Mouse (Mus musculus) hindbrain, embryonic 14.5 days (tissue): ENCODE measurements around the gene Nfkbil1. TPM values are rescaled to one million over a fixed set of nuclear protein-coding genes. Genes with fewer than 3 reads are reported as not detected.

Source experiments
- ATAC-seq: fragments of 200-750 bp; cut with Nextera tagmentation; 2 replicates; pipeline ENCODE4 v1.8.0; 2017; ENCODE audit warnings: moderate number of reproducible peaks, mild to moderate bottlenecking, moderate TSS enrichment, moderate library complexity; ENCODE audit not compliant: low FRiP score
- DNase-seq: peaks from one replicate; pipeline ENCODE4 v3.0.0-alpha.2; 2015; ENCODE audit warnings: low spot score
- H3K27ac ChIP-seq: fragments of 300-500 bp; sonication (generic); 2 replicates; pipeline ENCODE4 v1.5.1; 2014; ENCODE audit warnings: mild to moderate bottlenecking, moderate library complexity
- H3K27me3 ChIP-seq: fragments of 300-500 bp; sonication (generic); 2 replicates; pipeline ENCODE4 v1.6.1; 2014; ENCODE audit warnings: mild to moderate bottlenecking, low read length, mixed read lengths; ENCODE audit not compliant: control insufficient read depth, insufficient read depth
- H3K36me3 ChIP-seq: fragments of 300-500 bp; sonication (generic); replicated peaks from 2 replicates; pipeline ENCODE4 v1.6.1; 2014; ENCODE audit not compliant: control insufficient read depth, insufficient read depth
- H3K4me1 ChIP-seq: fragments of 300-500 bp; sonication (generic); replicated peaks from 2 replicates; pipeline ENCODE4 v1.6.1; 2014; ENCODE audit warnings: antibody characterized with exemption, low read length, mixed read lengths; ENCODE audit not compliant: control insufficient read depth, insufficient read depth
- H3K4me2 ChIP-seq: fragments of 300-500 bp; sonication (generic); replicated peaks from 2 replicates; pipeline ENCODE4 v1.6.1; 2014; ENCODE audit warnings: mild to moderate bottlenecking, moderate library complexity
- H3K4me3 ChIP-seq: fragments of 300-500 bp; sonication (generic); replicated peaks from 2 replicates; pipeline ENCODE4 v1.5.1; 2014; ENCODE audit warnings: mild to moderate bottlenecking, low read length
- H3K9ac ChIP-seq: fragments of 300-500 bp; sonication (generic); 2 replicates; pipeline ENCODE4 v1.6.1; 2014
- H3K9me3 ChIP-seq: fragments of 300-500 bp; sonication (generic); 2 replicates; pipeline ENCODE4 v1.6.1; 2016; ENCODE audit warnings: low read length; ENCODE audit not compliant: control insufficient read depth
- WGBS: fragments of 180-500 bp; shearing (Covaris S2); extraction: QIAGEN DNeasy Blood & Tissue Kit; methylation state at CpG from one replicate; pipeline ENCODE4 v1.1.7; 2014; 5-methylcytosine and 5-hydroxymethylcytosine counted together
- polyA plus RNA-seq: library from polyadenylated mRNA; unstranded; fragments of >200 nt; fragmentation: Nextera tagmentation; extraction: Ambion mirVana; gene quantifications from 2 replicates; pipeline ENCODE4 v1.2.1, GENCODE M21; 2014

Gene Nfkbil1
- polyA plus RNA-seq, 1 experiment from 2014 or later: 3.5 TPM

DNA sequence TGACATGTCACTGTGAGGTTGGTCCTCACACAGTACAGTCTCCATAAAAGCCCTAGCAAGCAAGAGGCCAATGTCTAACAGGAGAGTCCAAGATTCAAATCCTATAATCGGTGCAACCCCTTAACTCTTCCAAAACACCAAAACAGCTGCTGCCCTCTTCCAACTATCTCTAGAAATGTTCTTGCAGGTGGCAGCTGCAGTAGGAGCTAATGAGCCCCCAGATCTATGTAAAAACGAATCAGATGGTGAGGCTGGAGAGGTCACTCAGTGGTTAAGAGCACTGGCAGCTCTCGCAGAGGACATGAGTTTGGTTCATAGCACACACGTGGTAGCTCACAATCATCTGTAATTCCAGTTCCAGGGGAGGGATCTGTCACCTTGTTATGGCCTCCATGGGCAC, 20.1 kb upstream of the Nfkbil1 start:
- ATAC-seq: no peak
- 69% methylated on average over 4 of the region's 4 CpGs for WGBS

DNA sequence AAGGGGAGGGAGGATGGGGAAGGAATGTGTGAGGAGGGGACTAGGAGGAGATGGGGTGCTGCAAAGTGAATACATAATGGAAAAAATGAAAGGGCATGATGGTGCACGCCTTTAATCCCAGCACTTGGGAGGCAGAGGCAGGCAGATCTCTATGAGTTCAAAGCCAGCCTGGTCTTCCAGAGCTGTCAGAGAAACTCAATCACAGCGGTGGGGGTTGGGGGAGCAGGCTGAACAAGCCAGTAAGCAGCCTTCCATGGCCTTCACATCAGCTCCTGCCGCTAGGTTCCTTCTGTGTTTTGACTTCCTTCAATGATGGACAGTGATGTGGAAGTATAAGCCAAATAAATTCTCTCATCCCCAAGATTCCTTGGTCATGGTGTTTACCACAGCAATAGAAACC, 19.7 kb upstream of the Nfkbil1 start:
- Histone ChIP-seq H3K36me3 (peaks cover 42% of the 10 kb centered on the region), H3K9me3 (no peaks in the 10 kb centered on the region), H3K4me2 (no peak overlapping the region), H3K27me3 (no peaks in the 10 kb centered on the region), H3K27ac (no peak overlapping the region), H3K4me1 (no peaks in the 10 kb centered on the region), H3K4me3 (no peak overlapping the region), H3K9ac (no peak overlapping the region)
- ATAC-seq: no peak
- 88% methylated on average over 3 of the region's 3 CpGs for WGBS
- DNase-seq: no peak

More for the DNA sequence above, 20.1 kb upstream of the Nfkbil1 start:
- Histone ChIP-seq H3K4me1 (no peaks in the 10 kb centered on the region), H3K4me3 (no peak overlapping the region), H3K9me3 (no peaks in the 10 kb centered on the region), H3K27ac (no peak overlapping the region), H3K4me2 (no peak overlapping the region), H3K9ac (no peak overlapping the region), H3K27me3 (no peaks in the 10 kb centered on the region), H3K36me3 (peaks cover 37% of the 10 kb centered on the region)
- DNase-seq: no peak

GRCm38 (mm10) chr17:35254241-35255098, 18.9 kb upstream of the Nfkbil1 start:
- Histone ChIP-seq H3K27ac (no peak overlapping the region), H3K36me3 (peaks cover 50% of the 10 kb centered on the region), H3K27me3 (no peaks in the 10 kb centered on the region), H3K4me1 (no peaks in the 10 kb centered on the region), H3K4me3 (no peak overlapping the region), H3K4me2 (no peak overlapping the region), H3K9me3 (no peaks in the 10 kb centered on the region), H3K9ac (no peak overlapping the region)
- DNase-seq: peak; percentile 49
- ATAC-seq: peak; percentile 21; the same call in 1 of the 2 replicates
- WGBS: 58% methylated on average over 11 of the region's 11 CpGs

- 88% methylated on average over 32 of the region's 32 CpGs for WGBS
These were observed 17.9 kb upstream of the Nfkbil1 start for GRCm38 (mm10) chr17:35253293-35254093.

DNA sequence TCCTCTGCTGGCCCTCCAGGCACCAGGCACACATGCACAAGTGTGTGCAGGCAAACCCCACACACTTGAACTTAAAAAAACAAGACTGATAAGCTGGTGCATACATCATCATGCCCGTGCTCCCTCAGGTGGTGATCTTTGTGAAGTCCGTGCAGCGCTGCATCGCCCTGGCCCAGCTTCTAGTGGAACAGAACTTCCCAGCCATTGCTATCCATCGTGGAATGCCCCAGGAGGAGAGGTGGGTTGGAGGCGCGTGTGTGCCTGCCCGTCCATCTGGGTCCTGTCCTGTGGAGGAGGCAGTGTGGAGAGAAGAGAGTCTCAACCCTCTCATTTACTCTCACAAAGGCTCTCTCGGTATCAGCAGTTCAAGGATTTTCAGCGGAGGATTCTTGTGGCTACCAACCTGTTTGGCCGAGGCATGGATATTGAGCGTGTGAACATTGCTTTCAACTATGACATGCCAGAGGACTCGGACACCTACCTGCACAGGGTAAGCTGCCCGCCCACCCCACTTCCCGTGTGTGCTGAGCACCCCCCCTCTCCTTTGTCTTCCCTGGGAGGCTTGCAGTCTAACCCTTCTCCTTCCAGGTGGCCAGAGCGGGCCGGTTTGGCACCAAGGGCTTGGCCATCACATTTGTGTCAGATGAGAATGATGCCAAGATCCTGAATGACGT, 17.2 kb upstream of the Nfkbil1 start:
- Histone ChIP-seq H3K4me1 (no peaks in the 10 kb centered on the region), H3K9ac (no peak overlapping the region), H3K27ac (no peak overlapping the region), H3K9me3 (no peaks in the 10 kb centered on the region), H3K4me2 (no peak overlapping the region), H3K4me3 (no peak overlapping the region), H3K36me3 (peaks cover 67% of the 10 kb centered on the region), H3K27me3 (no peaks in the 10 kb centered on the region)
- no peak for ATAC-seq
- no peak for DNase-seq
- WGBS: 80% methylated on average over 18 of the region's 18 CpGs

More at GRCm38 (mm10) chr17:35253293-35254093, 17.9 kb upstream of the Nfkbil1 start:
- no peak overlapping the region for H3K9ac ChIP-seq
- H3K27me3 ChIP-seq: no peaks in the 10 kb centered on the region
- no peaks in the 10 kb centered on the region for H3K4me1 ChIP-seq
- no peaks in the 10 kb centered on the region for H3K9me3 ChIP-seq
- H3K4me2 ChIP-seq: no peak overlapping the region
- ATAC-seq (no peak), DNase-seq (no peak)
- H3K36me3 ChIP-seq: peaks cover 60% of the 10 kb centered on the region
- H3K27ac ChIP-seq: no peak overlapping the region
- H3K4me3 ChIP-seq: no peak overlapping the region

- H3K4me3 ChIP-seq: no peak overlapping the region
- DNase-seq: no peak
- peaks cover 75% of the 10 kb centered on the region for H3K36me3 ChIP-seq
- no peak for ATAC-seq
- H3K4me2 ChIP-seq: no peak overlapping the region
- no peaks in the 10 kb centered on the region for H3K4me1 ChIP-seq
- H3K9me3 ChIP-seq: no peaks in the 10 kb centered on the region
- H3K9ac ChIP-seq: no peak overlapping the region
- WGBS: 87% methylated on average over 5 of the region's 5 CpGs
- H3K27ac ChIP-seq: no peak overlapping the region
- no peaks in the 10 kb centered on the region for H3K27me3 ChIP-seq
These were observed 16.4 kb upstream of the Nfkbil1 start for GRCm38 (mm10) chr17:35251981-35252380.

DNA sequence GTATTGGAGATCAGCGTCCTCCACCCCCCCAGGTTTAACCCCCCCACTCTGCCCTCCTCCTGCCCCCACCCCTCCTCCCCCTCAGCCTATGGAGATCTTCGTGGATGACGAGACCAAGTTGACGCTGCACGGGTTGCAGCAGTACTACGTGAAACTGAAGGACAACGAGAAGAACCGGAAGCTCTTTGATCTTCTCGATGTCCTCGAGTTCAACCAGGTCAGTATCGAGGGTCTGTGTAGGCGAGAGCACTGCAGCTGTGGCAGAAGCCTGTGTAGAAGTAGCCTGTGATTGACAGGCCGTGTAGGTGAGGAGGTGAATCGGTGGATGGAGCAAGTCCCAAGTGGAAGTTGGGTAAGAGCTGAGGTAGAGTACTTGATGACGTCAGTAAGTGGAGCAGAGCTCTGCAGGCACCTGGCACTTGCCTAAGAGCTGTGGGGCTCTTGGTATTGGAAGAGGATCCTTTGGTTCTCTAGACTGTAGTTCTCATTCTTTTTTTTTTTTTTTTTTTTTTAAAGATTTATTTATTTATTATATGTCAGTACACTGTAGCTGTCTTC, 15.6 kb upstream of the Nfkbil1 start:
- Histone ChIP-seq H3K36me3 (peaks cover 82% of the 10 kb centered on the region), H3K9ac (no peak overlapping the region), H3K4me2 (no peak overlapping the region), H3K27me3 (no peaks in the 10 kb centered on the region), H3K4me1 (no peaks in the 10 kb centered on the region; the same call in 1 of the 2 replicates), H3K4me3 (no peak overlapping the region), H3K27ac (no peak overlapping the region), H3K9me3 (no peaks in the 10 kb centered on the region)
- ATAC-seq (no peak), DNase-seq (no peak)
- 89% methylated on average over 15 of the region's 15 CpGs for WGBS

DNA sequence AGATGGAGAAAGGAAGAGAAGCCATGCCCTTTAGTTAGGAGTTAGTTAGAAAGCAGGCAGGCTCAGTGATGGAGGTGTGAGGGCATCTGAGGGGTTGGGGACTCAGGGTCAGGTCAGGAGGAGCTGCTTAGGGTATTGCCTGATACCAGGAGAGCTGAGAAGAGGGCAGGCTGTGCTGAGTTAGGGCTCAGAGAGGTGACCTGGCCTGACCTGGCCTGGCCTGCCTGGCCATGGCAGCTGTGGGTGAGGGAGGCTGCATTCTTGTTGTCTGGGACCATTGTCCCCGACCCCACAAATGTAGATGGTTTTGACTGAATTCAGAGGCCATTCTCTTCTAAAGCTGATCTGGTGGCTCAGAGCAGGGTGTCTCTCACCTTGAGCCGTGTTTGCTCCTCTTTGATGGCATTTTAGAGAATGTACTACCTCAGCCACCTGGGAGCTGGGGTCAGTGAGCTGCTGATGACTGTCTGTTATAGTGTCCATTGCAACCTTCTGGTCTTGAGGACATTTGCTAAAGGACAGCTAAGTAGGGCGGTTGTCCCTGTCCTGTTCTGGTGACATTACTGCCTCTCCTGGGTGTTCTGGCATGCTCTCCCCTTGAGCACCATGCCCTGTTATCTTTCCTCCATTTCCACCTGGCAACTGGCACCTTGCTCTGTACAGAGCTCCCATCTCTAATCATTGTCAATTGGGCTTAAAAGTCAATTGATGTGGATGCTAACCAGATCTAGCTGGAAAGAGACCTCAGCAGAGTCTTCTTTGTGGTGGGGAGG, 14.9 kb upstream of the Nfkbil1 start:
- no peaks in the 10 kb centered on the region for H3K9me3 ChIP-seq
- H3K9ac ChIP-seq: no peak overlapping the region
- no peaks in the 10 kb centered on the region for H3K27me3 ChIP-seq
- H3K4me3 ChIP-seq: no peak overlapping the region
- peaks cover 89% of the 10 kb centered on the region for H3K36me3 ChIP-seq
- peaks cover 3% of the 10 kb centered on the region; the same call in 1 of the 2 replicates for H3K4me1 ChIP-seq
- ATAC-seq (no peak), DNase-seq (no peak)
- H3K27ac ChIP-seq: no peak overlapping the region
- no peak overlapping the region for H3K4me2 ChIP-seq
- 93% methylated on average over 3 of the region's 3 CpGs for WGBS
